Mouse (Mus musculus) lung, embryonic 14.5 days (tissue): ENCODE results near the gene Ciapin1. TPM values are rescaled to one million over a fixed set of nuclear protein-coding genes. Genes with fewer than 3 reads are reported as not detected.

ENCODE experiments used
- ATAC-seq: fragments of 200-750 bp; cut with Nextera tagmentation; 2 replicates; pipeline ENCODE4 v1.8.0; 2017; ENCODE audit warnings: mild to moderate bottlenecking, moderate TSS enrichment, moderate library complexity; ENCODE audit not compliant: insufficient read depth
- DNase-seq: peaks from one replicate; pipeline ENCODE4 v3.0.0-alpha.2; 2015
- H3K27ac ChIP-seq: fragments of 300-500 bp; sonication (generic); 2 replicates; pipeline ENCODE4 v1.5.1; 2014; ENCODE audit warnings: low read depth, mild to moderate bottlenecking, moderate library complexity
- H3K27me3 ChIP-seq: fragments of 300-500 bp; sonication (generic); 2 replicates; pipeline ENCODE4 v1.6.1; 2014; ENCODE audit warnings: low read length, control low read depth; ENCODE audit not compliant: insufficient read depth
- H3K36me3 ChIP-seq: fragments of 300-500 bp; sonication (generic); 2 replicates; pipeline ENCODE4 v1.6.1; 2014; ENCODE audit warnings: control low read depth; ENCODE audit not compliant: insufficient read depth
- H3K4me1 ChIP-seq: fragments of 300-500 bp; sonication (generic); 2 replicates; pipeline ENCODE4 v1.6.1; 2014; ENCODE audit warnings: antibody characterized with exemption, control low read depth; ENCODE audit not compliant: insufficient read depth
- H3K4me2 ChIP-seq: fragments of 300-500 bp; sonication (generic); 2 replicates; pipeline ENCODE4 v1.6.1; 2014; ENCODE audit warnings: mild to moderate bottlenecking
- H3K4me3 ChIP-seq: fragments of 300-500 bp; sonication (generic); 2 replicates; pipeline ENCODE4 v1.5.1; 2014; ENCODE audit warnings: low read depth, low read length
- H3K9ac ChIP-seq: fragments of 300-500 bp; sonication (generic); 2 replicates; pipeline ENCODE4 v1.6.1; 2014
- H3K9me3 ChIP-seq: fragments of 300-500 bp; sonication (generic); 2 replicates; pipeline ENCODE4 v1.6.1; 2016; ENCODE audit warnings: low read depth, low read length, control low read depth
- CTCF ChIP-seq: IDR thresholded peaks from 2 replicates; pipeline ENCODE4 v1.5.1; 2016; ENCODE audit warnings: antibody characterized with exemption, low read depth
- WGBS: fragments of 180-500 bp; shearing (Covaris S2); extraction: QIAGEN DNeasy Blood & Tissue Kit; methylation state at CpG from one replicate; pipeline ENCODE4 v1.1.7; 2014; 5-methylcytosine and 5-hydroxymethylcytosine counted together
- polyA plus RNA-seq: library from polyadenylated mRNA; unstranded; fragments of >200 nt; fragmentation: Nextera tagmentation; extraction: Ambion mirVana; gene quantifications from 2 replicates; pipeline ENCODE4 v1.2.1, GENCODE M21; 2014

Gene Ciapin1
- polyA plus RNA-seq, 1 experiment from 2014 or later = 105 TPM

GRCm38 (mm10) chr8:94805811-94806210 is 32.3 kb downstream of the Ciapin1 start:
- no peaks in the 10 kb centered on the region for H3K27me3 ChIP-seq
- DNase-seq = no peak
- ATAC-seq = no peak
- H3K4me2 ChIP-seq = no peak overlapping the region
- TF ChIP-seq CTCF = no peak
- H3K4me1 ChIP-seq = no peaks in the 10 kb centered on the region
- no peaks in the 10 kb centered on the region for H3K36me3 ChIP-seq
- H3K27ac ChIP-seq = no peak overlapping the region
- H3K9me3 ChIP-seq = no peaks in the 10 kb centered on the region
- WGBS = 70% methylated on average over 4 of the region's 4 CpGs
- H3K4me3 ChIP-seq = no peak overlapping the region
- no peak overlapping the region for H3K9ac ChIP-seq

- H3K4me2 ChIP-seq = no peak overlapping the region
- 56% methylated on average over 10 of the region's 10 CpGs for WGBS
- no peak overlapping the region for H3K9ac ChIP-seq
- H3K27me3 ChIP-seq = no peaks in the 10 kb centered on the region
- ATAC-seq = no peak
- no peak overlapping the region for H3K4me3 ChIP-seq
- H3K27ac ChIP-seq = no peak overlapping the region
- DNase-seq = no peak
- H3K9me3 ChIP-seq = no peaks in the 10 kb centered on the region
- no peaks in the 10 kb centered on the region for H3K4me1 ChIP-seq
- no peaks in the 10 kb centered on the region for H3K36me3 ChIP-seq
- no peak for TF ChIP-seq CTCF
Observed at GRCm38 (mm10) chr8:94804546-94805340, 33.4 kb downstream of the Ciapin1 start.

DNA sequence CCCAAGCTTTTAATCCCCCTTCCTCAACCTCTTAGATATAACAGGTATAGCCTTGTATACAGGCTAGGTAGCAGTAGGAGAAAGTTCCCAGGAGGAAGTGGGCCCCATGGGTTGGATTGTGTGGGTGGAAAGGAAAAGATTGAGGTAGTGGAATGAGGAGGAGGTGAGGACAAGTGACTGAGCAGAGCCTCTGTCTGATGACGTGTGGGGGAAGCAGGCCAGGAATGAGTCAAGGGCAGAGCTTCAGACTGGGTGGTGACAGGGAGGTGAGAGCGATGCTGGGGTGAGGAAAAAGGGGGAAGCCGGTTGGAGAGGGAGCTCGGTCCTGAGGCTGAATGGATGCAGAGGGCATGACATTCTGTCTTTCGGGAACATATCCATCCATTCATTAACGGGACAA is 34.6 kb downstream of the Ciapin1 start:
- H3K9me3 ChIP-seq = no peaks in the 10 kb centered on the region
- WGBS = 61% methylated on average over 6 of the region's 6 CpGs
- no peaks in the 10 kb centered on the region for H3K36me3 ChIP-seq
- no peaks in the 10 kb centered on the region for H3K4me1 ChIP-seq
- TF ChIP-seq CTCF = no peak
- no peak overlapping the region for H3K4me2 ChIP-seq
- no peaks in the 10 kb centered on the region for H3K27me3 ChIP-seq
- no peak overlapping the region for H3K9ac ChIP-seq
- ATAC-seq (no peak), DNase-seq (no peak)
- no peak overlapping the region for H3K27ac ChIP-seq
- H3K4me3 ChIP-seq = no peak overlapping the region

- Histone ChIP-seq H3K27me3 (no peaks in the 10 kb centered on the region), H3K9ac (no peak overlapping the region), H3K4me2 (no peak overlapping the region), H3K36me3 (no peaks in the 10 kb centered on the region), H3K9me3 (no peaks in the 10 kb centered on the region), H3K4me3 (no peak overlapping the region), H3K27ac (no peak overlapping the region), H3K4me1 (no peaks in the 10 kb centered on the region)
- DNase-seq = no peak
- 64% methylated on average over 4 of the region's 4 CpGs for WGBS
- no peak for TF ChIP-seq CTCF
- no peak for ATAC-seq
Observed at GRCm38 (mm10) chr8:94802375-94802774, 35.8 kb downstream of the Ciapin1 start.

GRCm38 (mm10) chr8:94801293-94802095 is 36.7 kb downstream of the Ciapin1 start:
- Histone ChIP-seq H3K4me2 (no peak overlapping the region), H3K27me3 (no peaks in the 10 kb centered on the region), H3K27ac (no peak overlapping the region), H3K9ac (no peak overlapping the region), H3K4me1 (no peaks in the 10 kb centered on the region), H3K4me3 (no peak overlapping the region), H3K9me3 (no peaks in the 10 kb centered on the region), H3K36me3 (no peaks in the 10 kb centered on the region)
- WGBS = 37% methylated on average over 14 of the region's 14 CpGs
- no peak for ATAC-seq
- peak; percentile 59 for TF ChIP-seq CTCF
- peak; percentile 60 for DNase-seq

GRCm38 (mm10) chr8:94800278-94800968 is 37.7 kb downstream of the Ciapin1 start:
- Histone ChIP-seq H3K4me2 (no peak overlapping the region), H3K9me3 (no peaks in the 10 kb centered on the region), H3K36me3 (no peaks in the 10 kb centered on the region), H3K27me3 (no peaks in the 10 kb centered on the region), H3K9ac (no peak overlapping the region), H3K27ac (no peak overlapping the region), H3K4me3 (no peak overlapping the region), H3K4me1 (no peaks in the 10 kb centered on the region)
- no peak for TF ChIP-seq CTCF
- WGBS = 52% methylated on average over 7 of the region's 7 CpGs
- ATAC-seq (no peak), DNase-seq (peak; percentile 77)

GRCm38 (mm10) chr8:94794782-94795181 is 43.4 kb downstream of the Ciapin1 start:
- TF ChIP-seq CTCF = no peak
- H3K4me3 ChIP-seq = no peak overlapping the region
- 89% methylated on average over 2 of the region's 2 CpGs for WGBS

More at GRCm38 (mm10) chr8:94794782-94795181, 43.4 kb downstream of the Ciapin1 start:
- DNase-seq = no peak
- Histone ChIP-seq H3K4me2 (no peak overlapping the region), H3K27ac (no peak overlapping the region), H3K9me3 (no peaks in the 10 kb centered on the region), H3K27me3 (no peaks in the 10 kb centered on the region), H3K9ac (no peak overlapping the region), H3K36me3 (no peaks in the 10 kb centered on the region), H3K4me1 (no peaks in the 10 kb centered on the region)
- no peak for ATAC-seq
